Mouse (Mus musculus): Measurements from ENCODE around the gene H2al1j.
"Not testable (repeated sequence)": the region's sequence is repeated elsewhere in the genome, so short reads cannot be mapped to it uniquely, and the experiment has no call there.

GRCm38 (mm10) chrX:11314858-11315257, 12.8 kb upstream of the H2al1j start, which contains the start of gene H2al1f:
- TF ChIP-seq EP300 (optimal IDR thresholded peaks at IDR 0.05); CTCF (IDR thresholded peaks at IDR 0.05; ENCODE audit: low read depth): not testable (repeated sequence)

Measured in stomach, postnatal 0 days (tissue).